Mouse (Mus musculus) forebrain, embryonic 14.5 days (tissue): ENCODE measurements at regions not wholly inside any gene's neighbourhood (a gene's known extent, or its start where the extent isn't known, plus 50 kb on each side); places are given as distances from the start of the nearest gene placed in this dataset.

ENCODE experiments used
- ATAC-seq: fragments of 200-750 bp; cut with Nextera tagmentation; 2 replicates; pipeline ENCODE4 v1.8.0; 2017; ENCODE audit warnings: mild to moderate bottlenecking, moderate library complexity
- DNase-seq: peaks from one replicate; pipeline ENCODE4 v3.0.0-alpha.2; 2015; ENCODE audit warnings: low spot score
- H3K27ac ChIP-seq: fragments of 300-500 bp; sonication (generic); 2 replicates; pipeline ENCODE4 v1.5.1; 2014; ENCODE audit warnings: low read depth, mild to moderate bottlenecking, control low read depth, low read length, moderate library complexity
- H3K27me3 ChIP-seq: fragments of 300-500 bp; sonication (generic); replicated peaks from 2 replicates; pipeline ENCODE4 v1.6.1; 2014; ENCODE audit warnings: low read length, control low read depth, mixed read lengths; ENCODE audit not compliant: control insufficient read depth, insufficient read depth
- H3K36me3 ChIP-seq: fragments of 300-500 bp; sonication (generic); 2 replicates; pipeline ENCODE4 v1.6.1; 2014; ENCODE audit warnings: low read length, control low read depth; ENCODE audit not compliant: control insufficient read depth, insufficient read depth
- H3K4me1 ChIP-seq: fragments of 300-500 bp; sonication (generic); 2 replicates; pipeline ENCODE4 v1.6.1; 2014; ENCODE audit warnings: antibody characterized with exemption, low read length, control low read depth; ENCODE audit not compliant: control insufficient read depth, insufficient read depth
- H3K4me2 ChIP-seq: fragments of 300-500 bp; sonication (generic); 2 replicates; pipeline ENCODE4 v1.6.1; 2014; ENCODE audit warnings: mild to moderate bottlenecking, control low read depth, low read length
- H3K4me3 ChIP-seq: fragments of 300-500 bp; sonication (generic); 2 replicates; pipeline ENCODE4 v1.5.1; 2014; ENCODE audit warnings: low read depth, low read length, control low read depth
- H3K9ac ChIP-seq: fragments of 300-500 bp; sonication (generic); 2 replicates; pipeline ENCODE4 v1.6.1; 2014; ENCODE audit warnings: mild to moderate bottlenecking, low read length, control low read depth, moderate library complexity
- H3K9me3 ChIP-seq: fragments of 300-500 bp; sonication (generic); replicated peaks from 2 replicates; pipeline ENCODE4 v1.6.1; 2016; ENCODE audit warnings: low read length, control low read depth, mixed read lengths; ENCODE audit not compliant: control insufficient read depth
- WGBS: fragments of 180-500 bp; shearing (Covaris S2); extraction: QIAGEN DNeasy Blood & Tissue Kit; methylation state at CpG from one replicate; pipeline ENCODE4 v1.1.7; 2014; 5-methylcytosine and 5-hydroxymethylcytosine counted together

DNA sequence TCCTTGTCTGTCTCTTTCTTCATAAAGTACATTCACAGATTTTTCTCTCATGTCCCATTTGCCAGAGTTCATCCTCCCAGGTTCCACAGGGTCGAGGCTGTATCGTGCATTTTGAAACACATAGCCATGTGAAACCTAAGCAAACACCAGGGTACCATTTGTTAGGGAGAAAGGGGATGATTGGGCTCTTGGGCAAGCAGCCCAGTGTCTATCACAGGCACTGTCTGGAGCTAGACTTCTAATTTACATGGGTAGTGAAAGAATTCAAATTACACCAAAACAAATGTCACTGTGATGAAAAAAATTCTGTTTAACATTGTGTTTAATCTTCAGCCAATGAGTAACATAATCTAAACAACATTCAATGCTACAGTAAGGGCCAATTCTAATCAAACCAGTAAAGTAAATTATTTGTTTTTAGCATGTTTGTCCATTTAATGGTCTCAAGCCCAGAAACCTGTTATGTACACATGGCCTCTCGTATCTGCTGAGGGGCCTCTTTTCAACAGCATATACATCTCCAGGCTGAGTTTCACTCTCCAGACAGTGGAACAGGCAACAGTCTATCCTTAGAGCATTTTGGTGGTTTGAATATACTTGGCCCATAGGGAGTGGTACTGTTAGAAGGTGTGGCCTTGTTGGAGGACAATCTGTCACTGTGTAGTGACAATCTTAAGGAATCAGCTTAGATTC is 112.3 kb upstream of the Pdha1 start:
- DNase-seq: peak; percentile 23
- H3K27ac ChIP-seq: no peak overlapping the region
- no peak overlapping the region for H3K4me2 ChIP-seq
- H3K9me3 ChIP-seq: no peaks in the 10 kb centered on the region
- H3K4me3 ChIP-seq: no peak overlapping the region
- ATAC-seq: peak; percentile 23; the same call in 1 of the 2 replicates
- no peaks in the 10 kb centered on the region for H3K36me3 ChIP-seq
- no peak overlapping the region for H3K9ac ChIP-seq
- no peaks in the 10 kb centered on the region for H3K27me3 ChIP-seq
- 50% methylated on average over 3 of the region's 3 CpGs for WGBS
- no peaks in the 10 kb centered on the region for H3K4me1 ChIP-seq

DNA sequence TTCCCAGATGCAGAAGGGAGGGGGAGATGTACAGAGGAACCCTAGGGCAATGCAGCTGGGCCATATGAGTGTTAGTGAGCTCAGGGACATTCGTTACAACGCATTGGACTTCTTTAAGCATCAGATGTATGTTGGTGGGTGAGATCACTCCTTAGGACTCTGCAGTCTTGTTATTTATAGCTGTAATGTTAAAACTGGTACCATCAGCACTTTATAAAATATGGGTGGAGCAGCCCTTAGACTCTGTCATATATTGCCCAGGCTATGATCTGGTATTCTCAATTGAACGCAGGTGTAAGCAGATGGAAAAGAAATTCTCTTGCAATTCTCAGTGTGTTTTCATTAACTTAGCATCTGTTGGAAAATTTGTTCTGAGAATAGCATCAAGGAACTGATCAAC is 68.2 kb upstream of the Pdha1 start:
- DNase-seq (no peak), ATAC-seq (no peak)
- H3K4me3 ChIP-seq: no peak overlapping the region
- H3K9me3 ChIP-seq: no peaks in the 10 kb centered on the region
- H3K4me1 ChIP-seq: no peaks in the 10 kb centered on the region
- H3K36me3 ChIP-seq: no peaks in the 10 kb centered on the region
- no peak overlapping the region for H3K4me2 ChIP-seq
- H3K27ac ChIP-seq: no peak overlapping the region
- no peaks in the 10 kb centered on the region for H3K27me3 ChIP-seq
- 91% methylated on average over 3 of the region's 3 CpGs for WGBS
- no peak overlapping the region for H3K9ac ChIP-seq
